Mouse (Mus musculus) intestine, embryonic 14.5 days (tissue): ENCODE data around the gene Tyr. TPM values are rescaled to one million over a fixed set of nuclear protein-coding genes. Genes with fewer than 3 reads are reported as not detected.
"Not testable (repeated sequence)": the region's sequence is repeated elsewhere in the genome, so short reads cannot be mapped to it uniquely, and the experiment has no call there.

ENCODE experiments used
- ATAC-seq: fragments of 200-750 bp; cut with Nextera tagmentation; replicated peaks from 2 replicates; pipeline ENCODE4 v1.8.0; 2017; ENCODE audit warnings: low read depth, moderate number of reproducible peaks, moderate TSS enrichment, moderate library complexity; ENCODE audit not compliant: low FRiP score, low TSS enrichment
- DNase-seq: peaks from one replicate; pipeline ENCODE4 v3.0.0-alpha.2; 2018; ENCODE audit warnings: low spot score
- H3K27ac ChIP-seq: fragments of 300-500 bp; sonication (generic); 2 replicates; pipeline ENCODE4 v1.5.1; 2014; ENCODE audit warnings: low read depth, mild to moderate bottlenecking, control low read depth
- H3K27me3 ChIP-seq: fragments of 300-500 bp; sonication (generic); replicated peaks from 2 replicates; pipeline ENCODE4 v1.6.1; 2014; ENCODE audit warnings: low read length, control low read depth; ENCODE audit not compliant: control insufficient read depth, insufficient read depth
- H3K36me3 ChIP-seq: fragments of 300-500 bp; sonication (generic); 2 replicates; pipeline ENCODE4 v1.6.1; 2014; ENCODE audit warnings: low read length, control low read depth; ENCODE audit not compliant: control insufficient read depth, insufficient read depth
- H3K4me1 ChIP-seq: fragments of 300-500 bp; sonication (generic); replicated peaks from 2 replicates; pipeline ENCODE4 v1.6.1; 2014; ENCODE audit warnings: low read length, control low read depth, mixed read lengths; ENCODE audit not compliant: control insufficient read depth, insufficient read depth
- H3K4me2 ChIP-seq: fragments of 300-500 bp; sonication (generic); 2 replicates; pipeline ENCODE4 v1.6.1; 2014; ENCODE audit warnings: low read length
- H3K4me3 ChIP-seq: fragments of 300-500 bp; sonication (generic); 2 replicates; pipeline ENCODE4 v1.5.1; 2014; ENCODE audit warnings: low read depth, low read length, control low read depth, mixed read lengths
- H3K9ac ChIP-seq: fragments of 300-500 bp; sonication (generic); 2 replicates; pipeline ENCODE4 v1.6.1; 2014; ENCODE audit warnings: mild to moderate bottlenecking, low read length
- H3K9me3 ChIP-seq: fragments of 300-500 bp; sonication (generic); 2 replicates; pipeline ENCODE4 v1.6.1; 2016; ENCODE audit warnings: low read length, control low read depth; ENCODE audit not compliant: control insufficient read depth
- WGBS: fragments of 180-500 bp; shearing (Covaris S2); extraction: QIAGEN DNeasy Blood & Tissue Kit; methylation state at CpG from one replicate; pipeline ENCODE4 v1.1.7; 2014; 5-methylcytosine and 5-hydroxymethylcytosine counted together
- polyA plus RNA-seq: library from polyadenylated mRNA; unstranded; fragments of >200 nt; fragmentation: Nextera tagmentation; extraction: Ambion mirVana; gene quantifications from 2 replicates; pipeline ENCODE4 v1.2.1, GENCODE M21; 2014

Gene Tyr
- polyA plus RNA-seq = 0.13 TPM in 1 of 2 replicates, not detected in the other

DNA sequence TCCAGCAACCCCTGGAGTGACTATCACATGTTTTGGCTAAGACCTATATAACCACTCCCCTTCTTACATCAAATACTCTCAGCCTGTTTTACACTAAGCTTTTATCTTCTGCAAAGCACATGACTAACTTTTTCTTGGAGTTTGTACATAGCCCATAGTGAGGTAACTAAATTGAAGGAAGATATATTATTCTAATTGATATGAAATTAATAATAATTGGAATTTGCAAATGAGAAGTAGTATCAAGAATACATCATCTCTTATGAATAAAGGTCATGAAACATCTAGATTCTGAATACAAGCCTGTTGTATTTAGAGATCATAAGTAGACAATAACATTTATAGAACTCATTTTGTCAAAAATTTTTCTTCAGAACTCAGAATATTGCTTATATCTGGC lies at the start of gene Tyr:
Gene Tyr, minus strand, starts transcription at position 101 of the 400 bp plus-strand sequence.
- Histone ChIP-seq H3K36me3 (no peaks in the 10 kb centered on the region), H3K27ac (no peak within 1 kb of the TSS), H3K27me3 (no peaks in the 10 kb centered on the region), H3K4me1 (no peaks in the 10 kb centered on the region), H3K4me3 (no peak within 1 kb of the TSS), H3K4me2 (no peak within 1 kb of the TSS), H3K9ac (no peak within 1 kb of the TSS), H3K9me3 (no peaks in the 10 kb centered on the region)
- no peak for ATAC-seq
- DNase-seq = no peak

DNA sequence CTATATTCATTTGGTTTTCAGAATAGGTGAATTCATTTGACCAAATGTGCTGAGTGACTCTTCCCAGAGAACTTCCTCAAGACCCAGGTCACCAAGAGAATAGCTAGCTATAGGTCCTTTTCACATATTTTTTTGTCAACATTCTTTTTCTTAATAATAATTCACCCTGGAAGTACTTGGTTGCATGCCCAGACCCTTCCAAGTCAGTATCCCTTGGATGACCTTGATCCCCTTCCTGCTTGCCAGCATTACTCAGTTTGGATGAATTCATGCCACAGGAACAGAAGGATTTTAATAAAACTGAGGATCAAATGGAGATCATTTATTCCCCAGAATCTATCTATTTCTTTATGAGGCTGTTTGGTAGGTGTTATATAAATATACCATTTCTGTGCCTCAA lies 45.7 kb upstream of the Tyr start:
- Histone ChIP-seq H3K9me3 (no peaks in the 10 kb centered on the region), H3K27ac (no peak overlapping the region), H3K4me1 (no peaks in the 10 kb centered on the region), H3K27me3 (no peaks in the 10 kb centered on the region), H3K9ac (no peak overlapping the region), H3K4me3 (no peak overlapping the region), H3K36me3 (no peaks in the 10 kb centered on the region), H3K4me2 (no peak overlapping the region)
- no peak for ATAC-seq
- no peak for DNase-seq

GRCm38 (mm10) chr7:87494124-87494682 lies 891 bp upstream of the Tyr start:
- H3K9ac ChIP-seq = no peak overlapping the region
- WGBS = 9% methylated on average over 4 of the region's 4 CpGs
- no peak for ATAC-seq

DNA sequence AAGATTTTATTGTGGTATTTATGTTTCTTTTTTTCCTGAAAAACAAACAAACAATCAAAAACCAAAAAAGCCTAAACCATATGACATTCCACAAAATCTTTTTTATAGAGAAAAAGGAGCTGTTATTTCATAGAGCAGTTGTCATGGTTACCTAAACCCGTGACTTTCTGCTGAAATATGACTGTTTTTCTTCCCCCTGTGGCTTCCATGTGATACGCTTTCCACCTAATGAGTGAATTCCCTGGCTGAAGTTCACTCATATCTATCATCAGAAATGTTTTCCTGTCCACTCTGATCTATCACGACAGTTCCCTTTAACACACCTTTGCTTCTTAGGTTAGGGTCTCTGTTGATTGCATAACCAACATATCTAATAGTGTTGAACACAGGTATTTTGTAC lies 5.3 kb downstream of the Tyr start:
- DNase-seq (no peak), ATAC-seq (no peak)
- WGBS = 71% methylated on average over 3 of the region's 3 CpGs
- Histone ChIP-seq H3K4me2 (no peak overlapping the region), H3K36me3 (no peaks in the 10 kb centered on the region), H3K27ac (no peak overlapping the region), H3K4me3 (no peak overlapping the region), H3K4me1 (no peaks in the 10 kb centered on the region), H3K27me3 (no peaks in the 10 kb centered on the region), H3K9me3 (no peaks in the 10 kb centered on the region), H3K9ac (no peak overlapping the region)

More at GRCm38 (mm10) chr7:87494124-87494682, 891 bp upstream of the Tyr start:
- no peaks in the 10 kb centered on the region for H3K9me3 ChIP-seq
- H3K4me2 ChIP-seq = no peak overlapping the region
- H3K27ac ChIP-seq = no peak overlapping the region
- H3K27me3 ChIP-seq = no peaks in the 10 kb centered on the region
- DNase-seq = no peak
- H3K4me3 ChIP-seq = no peak overlapping the region
- H3K36me3 ChIP-seq = no peaks in the 10 kb centered on the region
- H3K4me1 ChIP-seq = no peaks in the 10 kb centered on the region

GRCm38 (mm10) chr7:87413271-87413670 lies 80.0 kb downstream of the Tyr start:
- no peak overlapping the region for H3K9ac ChIP-seq
- H3K36me3 ChIP-seq = no peaks in the 10 kb centered on the region
- no peak overlapping the region for H3K4me3 ChIP-seq
- ATAC-seq = no peak
- H3K27me3 ChIP-seq = no peaks in the 10 kb centered on the region
- WGBS = 56% methylated on average over 1 of the region's 1 CpGs
- DNase-seq = no peak
- H3K4me2 ChIP-seq = no peak overlapping the region
- H3K27ac ChIP-seq = no peak overlapping the region
- H3K4me1 ChIP-seq = no peaks in the 10 kb centered on the region
- no peaks in the 10 kb centered on the region for H3K9me3 ChIP-seq

DNA sequence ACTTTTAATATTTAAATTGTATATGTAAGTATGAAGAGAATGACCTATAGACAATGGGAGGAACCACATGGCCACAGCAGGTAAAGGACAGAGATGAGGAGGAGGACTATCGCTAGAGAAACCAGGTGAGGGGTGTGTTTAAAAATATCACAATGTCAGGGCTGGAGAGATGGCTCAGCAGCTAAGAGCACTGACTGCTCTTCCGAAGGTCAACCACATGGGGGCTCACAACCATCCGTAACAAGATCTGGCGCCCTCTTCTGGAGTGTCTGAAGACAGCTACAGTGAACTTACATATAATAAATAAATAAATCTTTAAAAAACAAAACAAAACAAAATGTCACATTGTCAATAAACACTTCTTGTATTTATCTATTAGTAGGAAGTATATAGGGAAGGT lies 81.9 kb downstream of the Tyr start:
- ATAC-seq = not testable (repeated sequence)

DNA sequence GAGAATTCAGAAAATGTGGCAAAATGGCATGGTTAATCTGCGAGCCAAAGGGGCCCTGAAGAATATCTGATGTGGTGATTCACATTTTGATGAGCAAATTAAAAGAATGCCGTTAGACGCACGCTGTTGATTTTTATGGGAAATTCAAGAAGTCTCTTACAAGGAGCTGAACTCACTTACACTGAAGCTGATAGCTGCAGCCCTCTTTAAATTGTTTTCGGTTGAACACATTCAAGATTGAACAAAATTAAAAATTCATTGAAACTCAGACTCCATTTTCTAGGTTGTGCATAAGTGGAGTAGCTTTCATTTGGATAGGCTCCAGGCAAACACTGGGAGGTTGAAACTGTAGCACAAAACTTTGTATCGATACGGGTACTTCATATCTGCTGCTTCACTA lies 96.3 kb downstream of the Tyr start:
- Histone ChIP-seq H3K36me3 (no peaks in the 10 kb centered on the region), H3K4me1 (no peaks in the 10 kb centered on the region), H3K27ac (no peak overlapping the region), H3K27me3 (no peaks in the 10 kb centered on the region), H3K4me3 (no peak overlapping the region), H3K9me3 (no peaks in the 10 kb centered on the region), H3K9ac (no peak overlapping the region), H3K4me2 (no peak overlapping the region)
- ATAC-seq (no peak), DNase-seq (no peak)
- 96% methylated on average over 7 of the region's 7 CpGs for WGBS

More for the DNA sequence above, 81.9 kb downstream of the Tyr start:
- H3K36me3 ChIP-seq, H3K4me3 ChIP-seq, DNase-seq, H3K9ac ChIP-seq, H3K27me3 ChIP-seq, H3K27ac ChIP-seq, H3K4me1 ChIP-seq, H3K9me3 ChIP-seq, H3K4me2 ChIP-seq: not testable (repeated sequence)
- WGBS = 11% methylated on average over 4 of the region's 4 CpGs

- 75% methylated on average over 2 of the region's 2 CpGs for WGBS
- DNase-seq (no peak), ATAC-seq (no peak)
- H3K27me3 ChIP-seq = no peaks in the 10 kb centered on the region
- H3K4me2 ChIP-seq = no peak overlapping the region
- no peaks in the 10 kb centered on the region for H3K4me1 ChIP-seq
- H3K27ac ChIP-seq = no peak overlapping the region
- no peaks in the 10 kb centered on the region for H3K9me3 ChIP-seq
- no peak overlapping the region for H3K4me3 ChIP-seq
- H3K36me3 ChIP-seq = no peaks in the 10 kb centered on the region
- H3K9ac ChIP-seq = no peak overlapping the region
Observed at GRCm38 (mm10) chr7:87374935-87375334, 118.4 kb downstream of the Tyr start.
